Mouse (Mus musculus): ENCODE data around the gene Tas2r136.

The Tas2r136 gene

DNA sequence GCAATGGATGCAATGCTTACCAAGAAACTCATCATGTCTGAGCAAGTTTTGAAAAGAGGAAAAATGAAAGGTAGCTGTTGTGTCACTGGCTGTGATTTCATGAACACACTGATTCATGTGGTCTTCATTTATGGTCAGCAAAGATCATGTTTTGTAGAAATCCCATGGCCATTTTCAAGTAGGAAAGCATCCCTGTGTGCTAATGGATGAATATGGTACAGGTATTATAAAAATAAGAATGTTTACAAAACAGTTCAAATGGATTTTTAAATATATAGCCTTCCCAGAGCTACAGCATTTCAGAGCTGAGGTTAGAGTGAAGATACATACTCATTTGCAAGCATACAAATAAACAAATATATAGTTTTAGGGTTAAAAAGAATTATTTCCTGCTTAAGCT, at the start of gene Tas2r136:
TSS of gene Tas2r136 (minus strand) at position 101 of the 400 bp plus-strand sequence.
- no peak for DNase-seq

DNA sequence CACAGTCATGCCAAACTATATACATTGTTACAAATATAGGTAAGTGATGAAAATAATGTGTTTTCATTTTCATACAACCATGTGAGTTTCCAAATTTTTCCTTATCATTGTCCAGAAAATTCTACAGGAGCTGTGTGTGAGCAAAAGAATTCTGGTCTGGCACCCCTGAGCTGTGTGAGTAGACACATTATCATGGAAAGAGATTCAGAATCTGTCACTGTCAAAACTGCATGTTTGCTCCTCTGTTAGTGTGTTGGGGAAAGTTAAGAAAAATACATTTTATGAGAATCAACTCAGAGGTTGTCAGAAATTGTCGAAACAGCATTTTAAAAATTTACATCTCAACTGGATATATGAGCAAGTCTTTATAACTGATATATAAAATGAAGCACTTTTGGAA, 24.6 kb upstream of the Tas2r136 start, which contains the start of gene Tas2r117:
TSS of gene Tas2r117 (plus strand) at position 301 of the 400 bp plus-strand sequence.
- no peak for DNase-seq

DNA sequence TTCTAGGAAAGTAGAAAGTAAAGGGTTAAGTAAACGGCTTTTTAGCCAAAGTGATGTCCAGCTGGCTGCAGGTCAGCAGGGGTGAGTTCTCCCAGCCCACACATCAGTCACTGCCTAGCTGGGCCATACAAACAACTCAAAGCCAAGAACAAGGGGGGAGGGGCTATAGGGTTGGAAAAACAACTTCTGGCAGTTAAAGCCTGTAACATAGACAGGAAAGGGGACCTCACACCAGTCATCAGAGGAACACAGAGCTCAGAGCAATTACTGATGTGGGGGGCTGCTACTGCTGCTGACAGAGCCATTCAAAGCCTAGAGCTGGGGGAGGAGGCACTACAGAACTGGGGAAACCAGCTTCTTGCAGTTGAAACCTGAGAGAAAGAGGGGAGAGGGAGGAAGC, 17.4 kb upstream of the Tas2r136 start:
- DNase-seq, result no peak

DNA sequence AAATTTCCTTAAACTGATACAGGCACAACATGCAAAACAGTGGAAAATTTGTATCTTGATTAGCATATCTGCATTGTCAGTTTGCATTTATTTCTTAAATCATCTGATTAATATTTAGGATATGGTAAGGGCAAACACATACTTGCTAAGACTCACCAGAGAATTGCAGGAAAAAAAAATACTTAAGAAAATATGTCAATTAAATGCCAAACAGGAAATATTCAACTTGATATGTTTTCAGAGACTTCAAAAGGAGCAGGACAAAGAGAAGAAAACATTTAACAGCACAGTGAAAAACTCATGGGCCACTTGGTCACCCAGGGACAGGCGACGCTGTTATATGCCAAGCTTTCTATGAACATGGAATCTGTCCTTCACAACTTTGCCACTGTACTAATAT, 16.1 kb downstream of the Tas2r136 start, which contains the start of gene Tas2r102:
TSS of gene Tas2r102 (plus strand) at position 301 of the 400 bp plus-strand sequence.
- no peak for DNase-seq

DNA sequence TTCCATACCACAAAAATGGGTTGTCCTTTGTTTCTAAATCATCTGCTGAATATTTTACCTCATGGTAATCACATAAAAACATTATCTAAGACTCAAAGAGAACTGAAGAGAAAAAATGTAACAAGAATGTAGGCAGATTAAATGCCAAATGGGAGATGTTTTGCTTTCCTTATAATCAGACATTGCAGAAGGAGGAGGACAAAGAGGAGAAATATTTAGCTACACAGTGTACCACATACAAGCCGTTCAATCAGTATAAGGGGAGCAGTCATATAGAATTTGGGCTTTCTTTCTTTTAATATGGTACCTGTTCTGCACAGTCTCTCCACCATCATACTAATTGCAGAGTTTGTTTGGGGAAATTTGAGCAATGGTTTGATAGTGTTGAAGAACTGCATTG, 23.5 kb downstream of the Tas2r136 start, which contains the start of gene Tas2r124:
TSS of gene Tas2r124 (plus strand) at position 301 of the 400 bp plus-strand sequence.
- no peak for DNase-seq

DNA sequence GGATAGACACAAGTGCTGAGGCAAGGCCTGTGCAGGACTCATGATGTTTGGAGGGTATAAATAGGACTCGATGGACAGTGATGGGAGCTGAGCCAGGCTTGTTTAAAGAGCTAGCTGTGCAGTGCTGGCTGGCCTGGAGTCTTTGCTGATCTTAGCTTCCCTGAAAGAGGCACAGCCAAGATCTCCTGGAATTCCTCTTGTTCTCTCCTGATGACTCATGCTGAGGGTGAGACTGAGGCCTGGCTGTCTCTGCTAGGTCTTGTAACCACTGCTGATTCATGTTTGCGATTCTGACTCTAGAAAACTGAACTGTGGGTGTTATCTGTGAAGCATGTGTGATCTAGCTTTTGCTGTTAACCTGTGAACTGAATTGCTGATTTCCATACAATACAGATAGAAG, 27.8 kb downstream of the Tas2r136 start:
- DNase-seq, result no peak

DNA sequence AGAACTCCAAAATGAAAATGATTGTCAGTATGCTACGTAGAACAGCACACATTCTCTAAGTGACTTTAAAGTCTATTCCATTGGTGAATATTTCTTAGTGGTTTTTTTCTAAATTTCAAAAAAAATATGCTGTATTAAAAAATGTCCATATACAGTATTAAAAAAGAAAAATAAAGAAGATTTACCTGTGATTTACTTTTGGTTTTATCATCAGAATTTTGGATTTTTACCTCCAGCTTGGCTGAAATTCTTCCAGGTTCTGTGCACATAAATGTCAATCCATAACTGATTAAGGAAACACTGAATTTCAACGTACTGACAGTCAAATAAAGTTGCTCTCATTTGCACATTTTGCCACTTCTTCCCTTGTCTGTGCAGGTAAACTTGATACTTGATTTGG, 40.0 kb downstream of the Tas2r136 start, which contains the start of gene Tas2r115:
TSS of gene Tas2r115 (minus strand) at position 101 of the 400 bp plus-strand sequence.
- DNase-seq, result no peak

Measured in thymus, postnatal 14 days (tissue).